Mouse (Mus musculus): ENCODE results near the gene Acox3. TPM values are rescaled to one million over a fixed set of nuclear protein-coding genes. Genes with fewer than 3 reads are reported as not detected.

The Acox3 gene
- total RNA-seq (2021) = 10 to 100 TPM; 24.2 to 26.1 TPM

- peak; percentile 95 for DNase-seq
- intact Hi-C loops (cut with DNase I) = no loop called here
These were observed at the start of gene Acox3 for GRCm38 (mm10) chr5:35582445-35583220. TSS of gene Acox3 (plus strand) at chr5:35583040.

- intact Hi-C loops (cut with DNase I) = no loop called here
- no peak for DNase-seq
These were observed 46.6 kb upstream of the Acox3 start for GRCm38 (mm10) chr5:35536271-35536670.

GRCm38 (mm10) chr5:35537474-35537873 is 45.4 kb upstream of the Acox3 start:
- no peak for DNase-seq
- intact Hi-C loops (cut with DNase I) = no loop called here

GRCm38 (mm10) chr5:35538022-35538421 is 44.8 kb upstream of the Acox3 start:
- no peak for DNase-seq
- intact Hi-C loops (cut with DNase I) = no loop called here

- no peak for DNase-seq
These were observed 43.3 kb upstream of the Acox3 start for GRCm38 (mm10) chr5:35539576-35539975.

GRCm38 (mm10) chr5:35540555-35540954 is 42.3 kb upstream of the Acox3 start:
- intact Hi-C loops (cut with DNase I) = no loop called here
- no peak for DNase-seq

More at GRCm38 (mm10) chr5:35539576-35539975, 43.3 kb upstream of the Acox3 start:
- intact Hi-C loops (cut with DNase I) = no loop called here

- intact Hi-C loops (cut with DNase I) = no loop called here
- no peak for DNase-seq
These were observed 41.6 kb upstream of the Acox3 start for GRCm38 (mm10) chr5:35541059-35541790.

GRCm38 (mm10) chr5:35546127-35546526 is 36.7 kb upstream of the Acox3 start:
- intact Hi-C loops (cut with DNase I) = no loop called here
- DNase-seq = no peak

- DNase-seq = peak; percentile 76
- intact Hi-C loops (cut with DNase I) = no loop called here
These were observed 30.7 kb upstream of the Acox3 start for GRCm38 (mm10) chr5:35551855-35552837.

- DNase-seq = no peak
- intact Hi-C loops (cut with DNase I) = no loop called here
These were observed 29.9 kb upstream of the Acox3 start for GRCm38 (mm10) chr5:35552838-35553539.

- intact Hi-C loops (cut with DNase I) = no loop called here
- no peak for DNase-seq
These were observed 26.4 kb upstream of the Acox3 start for GRCm38 (mm10) chr5:35556393-35556792.

GRCm38 (mm10) chr5:35557946-35558621 is 24.8 kb upstream of the Acox3 start:
- DNase-seq = peak; percentile 23
- intact Hi-C loops (cut with DNase I) = no loop called here

- no peak for DNase-seq
- intact Hi-C loops (cut with DNase I) = no loop called here
These were observed 23.4 kb upstream of the Acox3 start for GRCm38 (mm10) chr5:35559447-35559846.

- DNase-seq = no peak
- intact Hi-C loops (cut with DNase I) = no loop called here
These were observed 20.2 kb upstream of the Acox3 start for GRCm38 (mm10) chr5:35562616-35563015.

- intact Hi-C loops (cut with DNase I) = no loop called here
- DNase-seq = peak; percentile 85
These were observed 19.4 kb upstream of the Acox3 start for GRCm38 (mm10) chr5:35563449-35563848.

GRCm38 (mm10) chr5:35565217-35565616 is 17.6 kb upstream of the Acox3 start:
- no peak for DNase-seq
- intact Hi-C loops (cut with DNase I) = no loop called here

GRCm38 (mm10) chr5:35566632-35567031 is 16.2 kb upstream of the Acox3 start:
- DNase-seq = no peak
- intact Hi-C loops (cut with DNase I) = no loop called here

- no peak for DNase-seq
- intact Hi-C loops (cut with DNase I) = no loop called here
These were observed 11.3 kb upstream of the Acox3 start for GRCm38 (mm10) chr5:35571546-35571945.
